Mouse (Mus musculus) MEL (cell line): ENCODE measurements at regions not wholly inside any gene's neighbourhood (a gene's known extent, or its start where the extent isn't known, plus 50 kb on each side); places are given as distances from the start of the nearest gene placed in this dataset.

Experiments used
- CTCF ChIP-seq, 3 experiments: IDR thresholded peaks in 2 of 3; conservative IDR thresholded peaks in 1 of 3; 2 replicates each; pipeline ENCODE4 v1.5.1; 2011 to 2012; ENCODE audit warnings: low read length in 3 of 3, low read depth in 2 of 3, mild to moderate bottlenecking in 2 of 3, improper control_type of control experiment in 1 of 3, inconsistent platforms in 1 of 3, mixed read lengths in 1 of 3, moderate library complexity in 1 of 3; ENCODE audit not compliant: control insufficient read depth in 1 of 3, insufficient read depth in 1 of 3, poor library complexity in 1 of 3, severe bottlenecking in 1 of 3
- EP300 ChIP-seq, 2 experiments: IDR thresholded peaks; 2 replicates each; pipeline ENCODE4 v1.6.1; 2011; ENCODE audit warnings: improper control_type of control experiment in 2 of 2, low read length in 2 of 2, low read depth in 1 of 2, mild to moderate bottlenecking in 1 of 2
- GATA1 ChIP-seq: IDR thresholded peaks from 2 replicates; pipeline ENCODE4 v1.6.1; 2011; ENCODE audit warnings: low read depth, low read length, improper control_type of control experiment
- HCFC1 ChIP-seq: IDR thresholded peaks from 2 replicates; pipeline ENCODE4 v1.6.1; 2012; ENCODE audit warnings: low read depth, mild to moderate bottlenecking, inconsistent platforms, low read length, improper control_type of control experiment, moderate library complexity
- NRF1 ChIP-seq: IDR thresholded peaks from 2 replicates; pipeline ENCODE4 v1.6.1; 2014; ENCODE audit warnings: low read depth, mild to moderate bottlenecking, inconsistent platforms, low read length, improper control_type of control experiment, moderate library complexity; ENCODE audit not compliant: poor library complexity, insufficient read depth, severe bottlenecking
- POLR2AphosphoS2 ChIP-seq: IDR thresholded peaks from 2 replicates; pipeline ENCODE4 v1.6.1; 2011; ENCODE audit warnings: low read length, improper control_type of control experiment
- POLR2AphosphoS5 ChIP-seq: IDR thresholded peaks from 2 replicates; pipeline ENCODE4 v1.6.1; 2012; ENCODE audit warnings: low read depth, borderline replicate concordance, mild to moderate bottlenecking, inconsistent platforms, low read length, moderate library complexity, mixed read lengths
- RAD21 ChIP-seq: IDR thresholded peaks from 2 replicates; pipeline ENCODE4 v1.6.1; 2011; ENCODE audit warnings: mild to moderate bottlenecking, low read depth, low read length, improper control_type of control experiment
- TAL1 ChIP-seq: IDR thresholded peaks from 2 replicates; pipeline ENCODE4 v1.6.1; 2012; ENCODE audit warnings: mild to moderate bottlenecking, inconsistent platforms, low read length, moderate library complexity, mixed read lengths

DNA sequence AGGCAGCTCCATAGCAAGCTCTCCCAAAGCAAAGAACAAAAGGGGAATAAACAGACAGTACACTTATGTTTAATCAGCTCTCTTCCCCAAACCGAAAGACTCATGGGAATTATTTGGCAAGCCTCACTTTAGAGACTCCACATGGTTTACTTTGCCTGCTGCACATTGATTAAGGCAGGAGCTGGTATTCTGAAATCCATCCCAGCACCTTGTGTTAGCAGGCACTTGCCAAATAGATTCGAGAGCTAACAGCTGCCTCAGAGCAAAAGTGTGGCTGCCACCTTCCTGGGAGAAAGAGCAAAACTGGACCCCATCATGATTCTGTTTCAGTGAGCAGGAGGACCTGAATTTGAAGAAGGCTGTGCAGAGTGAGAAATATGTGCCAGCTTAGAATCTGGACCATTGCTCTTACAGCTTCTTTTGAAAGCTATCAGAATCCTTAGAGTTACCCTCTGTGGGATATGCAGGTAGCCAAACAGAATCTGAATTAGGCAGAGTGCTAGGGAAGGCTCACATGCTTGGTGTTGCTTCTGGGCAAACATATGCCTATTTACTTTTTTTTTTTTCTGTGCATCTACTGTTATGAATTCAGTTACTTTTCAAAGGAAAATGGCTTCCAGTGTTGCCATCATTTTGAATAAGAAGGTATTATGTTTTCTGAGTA is 2703.8 kb downstream of the Poteg start:
- TF ChIP-seq EP300 (IDR thresholded peaks at IDR 0.05; ENCODE audit: low read depth in 1 of 2, low read length in 2 of 2) (no peak), NRF1 (no peak), TAL1 (no peak), CTCF (IDR thresholded peaks at IDR 0.05 in 2 of 3, conservative IDR thresholded peaks at IDR 0.05 in 1 of 3; ENCODE audit: control insufficient read depth in 1 of 3, insufficient read depth in 1 of 3, low read depth in 2 of 3, low read length in 3 of 3, poor library complexity in 1 of 3, severe bottlenecking in 1 of 3) (no peak), POLR2AphosphoS5 (no peak), POLR2AphosphoS2 (no peak), HCFC1 (no peak), GATA1 (no peak), RAD21 (no peak)
